Mouse (Mus musculus) myocyte (in vitro differentiated cells): ENCODE measurements around the gene Elfn1. TPM values are rescaled to one million over a fixed set of nuclear protein-coding genes. Genes with fewer than 3 reads are reported as not detected.

Experiments used
- H3K27me3 ChIP-seq: one replicate; pipeline ENCODE4 v1.6.1; 2011; ENCODE audit not compliant: control insufficient read depth, insufficient read depth, insufficient read length
- H3K36me3 ChIP-seq: one replicate; pipeline ENCODE4 v1.6.1; 2011; ENCODE audit not compliant: control insufficient read depth, insufficient read depth
- H3K4me2 ChIP-seq: one replicate; pipeline ENCODE4 v1.6.1; 2011; ENCODE audit warnings: low read depth, control low read depth
- H3K4me3 ChIP-seq: one replicate; pipeline ENCODE4 v1.5.1; 2011; ENCODE audit warnings: mild to moderate bottlenecking, control low read depth, moderate library complexity
- H3K79me2 ChIP-seq: one replicate; pipeline ENCODE4 v1.6.1; 2011; ENCODE audit not compliant: control insufficient read depth, insufficient read depth
- H3ac ChIP-seq: one replicate; pipeline ENCODE4 v1.6.1; 2011; ENCODE audit not compliant: control insufficient read depth, insufficient read length
- CEBPB ChIP-seq: IDR thresholded peaks from 2 replicates; pipeline ENCODE4 v1.6.1; 2011; ENCODE audit warnings: mild to moderate bottlenecking, moderate library complexity; ENCODE audit not compliant: poor library complexity, insufficient read depth, severe bottlenecking
- E2F4 ChIP-seq: IDR thresholded peaks from one replicate; pipeline ENCODE4 v1.6.1; 2011; ENCODE audit warnings: mild to moderate bottlenecking, control low read depth, moderate library complexity; ENCODE audit not compliant: insufficient read depth
- MAX ChIP-seq: IDR thresholded peaks from one replicate; pipeline ENCODE4 v1.6.1; 2011; ENCODE audit warnings: low read depth, mild to moderate bottlenecking, control low read depth
- MYOD1 ChIP-seq, 3 experiments: IDR thresholded peaks; one replicate each; pipeline ENCODE4 v1.6.1; 2011; ENCODE audit warnings: control low read depth in 2 of 3, low read depth in 2 of 3, mild to moderate bottlenecking in 2 of 3, moderate library complexity in 1 of 3; ENCODE audit not compliant: insufficient read length in 2 of 3, control insufficient read depth in 1 of 3
- MYOG ChIP-seq, 3 experiments: IDR thresholded peaks; one replicate each; pipeline ENCODE4 v1.6.1; 2011; ENCODE audit warnings: control low read depth in 2 of 3, low read depth in 2 of 3, mild to moderate bottlenecking in 2 of 3; ENCODE audit not compliant: insufficient read length in 2 of 3, control insufficient read depth in 1 of 3, insufficient read depth in 1 of 3
- POLR2A ChIP-seq: IDR thresholded peaks from one replicate; pipeline ENCODE4 v1.6.1; 2011; ENCODE audit warnings: low read depth, mild to moderate bottlenecking, control low read depth, moderate library complexity; ENCODE audit not compliant: insufficient read length
- POLR2AphosphoS2 ChIP-seq: IDR thresholded peaks from one replicate; pipeline ENCODE4 v1.6.1; 2011; ENCODE audit warnings: low read depth, control low read depth; ENCODE audit not compliant: insufficient read length
- REST ChIP-seq: IDR thresholded peaks from one replicate; pipeline ENCODE4 v1.6.1; 2011; ENCODE audit warnings: mild to moderate bottlenecking, control low read depth, moderate library complexity; ENCODE audit not compliant: insufficient read depth, insufficient read length
- SRF ChIP-seq: IDR thresholded peaks from one replicate; pipeline ENCODE4 v1.6.1; 2011; ENCODE audit warnings: low read depth; ENCODE audit not compliant: control insufficient read depth, insufficient read length
- TCF12 ChIP-seq: IDR thresholded peaks from one replicate; pipeline ENCODE4 v1.6.1; 2011; ENCODE audit warnings: mild to moderate bottlenecking, control low read depth; ENCODE audit not compliant: poor library complexity, insufficient read depth, severe bottlenecking
- TCF3 ChIP-seq: IDR thresholded peaks from one replicate; pipeline ENCODE4 v1.6.1; 2011; ENCODE audit warnings: low read depth, control low read depth; ENCODE audit not compliant: insufficient read length
- USF1 ChIP-seq: IDR thresholded peaks from one replicate; pipeline ENCODE4 v1.6.1; 2011; ENCODE audit warnings: low read depth, mild to moderate bottlenecking, control low read depth, moderate library complexity
- polyA plus RNA-seq: library from polyadenylated mRNA; unstranded; fragments of >200 nt; fragmentation: generic; extraction: Trizol; gene quantifications from one replicate; pipeline ENCODE4 v1.2.1, GENCODE M21; 2012; ENCODE audit warnings: missing spikeins

Gene Elfn1
- polyA plus RNA-seq, 1 experiment: 0.10 TPM

GRCm38 (mm10) chr5:140018780-140019179, 111.0 kb downstream of the Elfn1 start:
- no peak overlapping the region for H3ac ChIP-seq
- H3K27me3 ChIP-seq: no peaks in the 10 kb centered on the region
- no peak overlapping the region for H3K4me2 ChIP-seq
- H3K4me3 ChIP-seq: no peak overlapping the region
- no peaks in the 10 kb centered on the region for H3K79me2 ChIP-seq
- H3K36me3 ChIP-seq: no peaks in the 10 kb centered on the region
- no peak for TF ChIP-seq REST
- TF ChIP-seq MYOD1 (IDR thresholded peaks at IDR 0.05; ENCODE audit: control insufficient read depth in 1 of 3, insufficient read length in 2 of 3, low read depth in 2 of 3): no peak
- TF ChIP-seq TCF12: no peak
- TF ChIP-seq E2F4: no peak
- TF ChIP-seq CEBPB: no peak
- TF ChIP-seq USF1: no peak
- no peak for TF ChIP-seq TCF3
- TF ChIP-seq POLR2AphosphoS2: no peak
- TF ChIP-seq MAX: no peak
- no peak for TF ChIP-seq SRF
- TF ChIP-seq POLR2A: no peak
- TF ChIP-seq MYOG (IDR thresholded peaks at IDR 0.05; ENCODE audit: control insufficient read depth in 1 of 3, insufficient read depth in 1 of 3, insufficient read length in 2 of 3, low read depth in 2 of 3): no peak

- Histone ChIP-seq H3K79me2 (no peaks in the 10 kb centered on the region), H3K4me2 (no peak overlapping the region), H3K27me3 (no peaks in the 10 kb centered on the region), H3K36me3 (no peaks in the 10 kb centered on the region), H3K4me3 (no peak overlapping the region), H3ac (no peak overlapping the region)
- TF ChIP-seq MAX (no peak), SRF (no peak), TCF3 (no peak), REST (no peak), CEBPB (no peak), USF1 (no peak)
Measured at GRCm38 (mm10) chr5:140019616-140020015, 111.9 kb downstream of the Elfn1 start.

DNA sequence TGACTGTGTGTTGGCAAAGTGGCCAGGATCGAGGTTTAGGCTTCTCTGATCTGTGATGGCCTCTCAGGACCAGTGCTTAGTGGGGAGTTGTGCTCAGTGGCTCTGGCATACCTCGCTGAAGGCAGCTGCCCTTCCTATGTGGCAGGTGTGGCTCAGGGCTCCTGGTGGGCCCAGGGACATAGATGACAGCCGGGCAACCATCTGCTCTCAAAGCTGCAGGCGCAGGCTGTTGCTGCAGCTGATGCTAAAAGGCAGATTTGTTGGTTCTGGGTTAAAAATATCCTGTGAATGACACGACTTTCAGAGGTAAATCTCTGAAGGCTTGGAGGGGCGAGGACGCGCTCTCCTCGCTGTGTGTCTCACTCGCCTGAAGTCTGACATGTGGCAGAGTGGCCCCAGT, 114.0 kb downstream of the Elfn1 start:
- Histone ChIP-seq H3K27me3 (no peaks in the 10 kb centered on the region), H3K4me3 (no peak overlapping the region), H3K36me3 (no peaks in the 10 kb centered on the region), H3ac (no peak overlapping the region), H3K79me2 (no peaks in the 10 kb centered on the region), H3K4me2 (no peak overlapping the region)
- TF ChIP-seq CEBPB: no peak
- TF ChIP-seq TCF12: peak; percentile 1
- TF ChIP-seq E2F4: no peak
- TF ChIP-seq USF1: no peak
- TF ChIP-seq TCF3: peak; percentile 56
- TF ChIP-seq MYOG (IDR thresholded peaks at IDR 0.05; ENCODE audit: control insufficient read depth in 1 of 3, insufficient read depth in 1 of 3, insufficient read length in 2 of 3, low read depth in 2 of 3): peak in 2 of 3 experiments; percentile 74 to 75
- peak in 2 of 3 experiments; percentile 69 to 83 for TF ChIP-seq MYOD1 (IDR thresholded peaks at IDR 0.05; ENCODE audit: control insufficient read depth in 1 of 3, insufficient read length in 2 of 3, low read depth in 2 of 3)
- TF ChIP-seq POLR2AphosphoS2: no peak
- TF ChIP-seq POLR2A: no peak
- TF ChIP-seq REST: no peak

- Histone ChIP-seq H3K27me3 (no peaks in the 10 kb centered on the region), H3K79me2 (no peaks in the 10 kb centered on the region), H3K36me3 (no peaks in the 10 kb centered on the region), H3K4me2 (no peak overlapping the region), H3K4me3 (no peak overlapping the region), H3ac (no peak overlapping the region)
- no peak for TF ChIP-seq TCF3
- no peak for TF ChIP-seq E2F4
- no peak for TF ChIP-seq REST
- TF ChIP-seq MYOD1 (IDR thresholded peaks at IDR 0.05; ENCODE audit: control insufficient read depth in 1 of 3, insufficient read length in 2 of 3, low read depth in 2 of 3): no peak
- TF ChIP-seq TCF12: no peak
- no peak for TF ChIP-seq CEBPB
- no peak for TF ChIP-seq POLR2A
- TF ChIP-seq POLR2AphosphoS2: no peak
- TF ChIP-seq MYOG (IDR thresholded peaks at IDR 0.05; ENCODE audit: control insufficient read depth in 1 of 3, insufficient read depth in 1 of 3, insufficient read length in 2 of 3, low read depth in 2 of 3): no peak
- no peak for TF ChIP-seq SRF
- TF ChIP-seq MAX: no peak
Measured at GRCm38 (mm10) chr5:140022861-140023260, 115.1 kb downstream of the Elfn1 start.
